Mouse (Mus musculus) lung, embryonic 16.5 days (tissue): ENCODE measurements around the gene Efcab11. TPM values are rescaled to one million over a fixed set of nuclear protein-coding genes. Genes with fewer than 3 reads are reported as not detected.

ENCODE experiments used
- ATAC-seq: fragments of 200-750 bp; cut with Nextera tagmentation; 2 replicates; pipeline ENCODE4 v1.8.0; 2017; ENCODE audit warnings: low read depth, mild to moderate bottlenecking, moderate library complexity
- H3K27ac ChIP-seq: fragments of 300-500 bp; sonication (generic); 2 replicates; pipeline ENCODE4 v1.5.1; 2014; ENCODE audit warnings: mild to moderate bottlenecking, control low read depth, low read length
- H3K27me3 ChIP-seq: fragments of 300-500 bp; sonication (generic); 2 replicates; pipeline ENCODE4 v1.6.1; 2014; ENCODE audit warnings: low read depth, low read length, mixed read lengths; ENCODE audit not compliant: control insufficient read depth, insufficient read depth
- H3K36me3 ChIP-seq: fragments of 300-500 bp; sonication (generic); 2 replicates; pipeline ENCODE4 v1.6.1; 2014; ENCODE audit warnings: low read length; ENCODE audit not compliant: control insufficient read depth, insufficient read depth
- H3K4me1 ChIP-seq: fragments of 300-500 bp; sonication (generic); replicated peaks from 2 replicates; pipeline ENCODE4 v1.6.1; 2014; ENCODE audit warnings: low read length, mixed read lengths; ENCODE audit not compliant: control insufficient read depth, insufficient read depth
- H3K4me2 ChIP-seq: fragments of 300-500 bp; sonication (generic); 2 replicates; pipeline ENCODE4 v1.6.1; 2014; ENCODE audit warnings: low read depth, low read length, control low read depth
- H3K4me3 ChIP-seq: fragments of 300-500 bp; sonication (generic); 2 replicates; pipeline ENCODE4 v1.5.1; 2014; ENCODE audit warnings: mild to moderate bottlenecking, low read length, control low read depth
- H3K9ac ChIP-seq: fragments of 300-500 bp; sonication (generic); 2 replicates; pipeline ENCODE4 v1.6.1; 2014; ENCODE audit warnings: low read length, control low read depth
- H3K9me3 ChIP-seq: fragments of 300-500 bp; sonication (generic); 2 replicates; pipeline ENCODE4 v1.6.1; 2016; ENCODE audit warnings: low read length; ENCODE audit not compliant: control insufficient read depth
- WGBS: fragments of 180-500 bp; shearing (Covaris S2); extraction: QIAGEN DNeasy Blood & Tissue Kit; methylation state at CpG from one replicate; pipeline ENCODE4 v1.1.7; 2014; 5-methylcytosine and 5-hydroxymethylcytosine counted together
- polyA plus RNA-seq: library from polyadenylated mRNA; unstranded; fragments of >200 nt; fragmentation: Nextera tagmentation; extraction: Ambion mirVana; gene quantifications from 2 replicates; pipeline ENCODE4 v1.2.1, GENCODE M21; 2015

Gene Efcab11
- polyA plus RNA-seq, 1 experiment from 2014 or later, result 19.4 TPM

DNA sequence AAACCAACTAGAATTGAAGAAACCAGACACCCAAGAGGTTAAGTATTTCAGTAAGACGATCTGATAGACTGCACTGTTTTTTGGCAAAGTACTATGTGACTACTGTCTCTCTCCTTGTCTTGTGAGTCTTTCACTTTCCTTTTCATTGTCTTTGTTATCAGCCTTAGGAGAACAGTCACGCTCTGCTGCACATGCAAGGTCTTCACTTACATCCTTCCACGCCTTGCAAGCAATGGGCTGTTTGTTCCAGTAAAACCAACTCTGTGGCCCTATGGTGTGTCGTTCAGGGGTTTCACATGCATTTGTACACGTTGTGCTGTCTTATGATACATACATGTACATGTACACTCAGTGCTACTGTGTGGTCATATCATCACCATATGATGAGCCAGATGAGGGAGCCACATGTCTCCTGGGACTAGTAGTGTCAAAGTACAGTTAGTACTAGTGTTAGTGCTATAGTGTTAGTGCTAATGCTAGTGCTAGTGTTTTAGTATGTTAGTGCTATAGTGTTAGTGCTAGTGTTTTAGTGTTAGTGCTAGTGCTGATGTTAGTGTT, 110.5 kb downstream of the Efcab11 start:
- Histone ChIP-seq H3K27ac (no peak overlapping the region), H3K9me3 (no peaks in the 10 kb centered on the region), H3K4me1 (no peaks in the 10 kb centered on the region; the same call in 1 of the 2 replicates), H3K4me3 (no peak overlapping the region), H3K36me3 (no peaks in the 10 kb centered on the region), H3K4me2 (no peak overlapping the region), H3K27me3 (no peaks in the 10 kb centered on the region), H3K9ac (no peak overlapping the region)
- 84% methylated on average over 5 of the region's 5 CpGs for WGBS
- no peak for ATAC-seq

GRCm38 (mm10) chr12:99771018-99771417, 113.2 kb downstream of the Efcab11 start:
- H3K27ac ChIP-seq, result no peak overlapping the region
- H3K4me1 ChIP-seq, result no peaks in the 10 kb centered on the region
- no peak overlapping the region for H3K9ac ChIP-seq
- no peaks in the 10 kb centered on the region for H3K9me3 ChIP-seq
- H3K4me2 ChIP-seq, result no peak overlapping the region
- H3K27me3 ChIP-seq, result no peaks in the 10 kb centered on the region
- H3K4me3 ChIP-seq, result no peak overlapping the region
- no peak for ATAC-seq
- H3K36me3 ChIP-seq, result no peaks in the 10 kb centered on the region
- WGBS, result 64% methylated on average over 7 of the region's 7 CpGs

DNA sequence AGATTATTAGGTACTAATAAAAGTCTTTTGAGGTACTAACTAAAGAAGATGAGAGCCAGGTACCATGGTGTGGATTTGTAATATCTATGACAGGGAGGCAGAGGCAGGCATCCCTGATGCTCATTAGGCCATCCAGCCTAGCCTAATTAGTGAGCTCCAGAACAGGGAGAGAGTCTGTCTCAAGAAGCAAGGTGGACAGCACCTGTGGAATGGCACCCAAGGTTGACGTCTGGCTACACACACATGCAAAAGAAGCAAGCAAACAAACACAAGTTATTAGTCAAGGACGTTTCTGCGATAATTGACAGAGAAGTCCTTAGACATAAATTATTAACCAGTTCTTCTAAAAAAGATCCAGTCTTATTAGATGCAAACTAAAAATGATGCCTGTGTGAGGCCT, 114.6 kb downstream of the Efcab11 start:
- H3K4me1 ChIP-seq, result no peaks in the 10 kb centered on the region
- no peak overlapping the region for H3K9ac ChIP-seq
- H3K36me3 ChIP-seq, result no peaks in the 10 kb centered on the region
- no peak for ATAC-seq
- H3K4me2 ChIP-seq, result no peak overlapping the region
- H3K27ac ChIP-seq, result no peak overlapping the region
- no peak overlapping the region for H3K4me3 ChIP-seq
- H3K27me3 ChIP-seq, result no peaks in the 10 kb centered on the region
- WGBS, result 84% methylated on average over 3 of the region's 3 CpGs
- H3K9me3 ChIP-seq, result no peaks in the 10 kb centered on the region

GRCm38 (mm10) chr12:99767691-99768090, 116.5 kb downstream of the Efcab11 start:
- no peak overlapping the region for H3K4me3 ChIP-seq
- no peaks in the 10 kb centered on the region for H3K36me3 ChIP-seq
- H3K27me3 ChIP-seq, result no peaks in the 10 kb centered on the region
- H3K27ac ChIP-seq, result no peak overlapping the region
- H3K9ac ChIP-seq, result no peak overlapping the region
- no peak for ATAC-seq
- H3K4me1 ChIP-seq, result no peaks in the 10 kb centered on the region
- H3K9me3 ChIP-seq, result no peaks in the 10 kb centered on the region
- 86% methylated on average over 11 of the region's 11 CpGs for WGBS
- no peak overlapping the region for H3K4me2 ChIP-seq

DNA sequence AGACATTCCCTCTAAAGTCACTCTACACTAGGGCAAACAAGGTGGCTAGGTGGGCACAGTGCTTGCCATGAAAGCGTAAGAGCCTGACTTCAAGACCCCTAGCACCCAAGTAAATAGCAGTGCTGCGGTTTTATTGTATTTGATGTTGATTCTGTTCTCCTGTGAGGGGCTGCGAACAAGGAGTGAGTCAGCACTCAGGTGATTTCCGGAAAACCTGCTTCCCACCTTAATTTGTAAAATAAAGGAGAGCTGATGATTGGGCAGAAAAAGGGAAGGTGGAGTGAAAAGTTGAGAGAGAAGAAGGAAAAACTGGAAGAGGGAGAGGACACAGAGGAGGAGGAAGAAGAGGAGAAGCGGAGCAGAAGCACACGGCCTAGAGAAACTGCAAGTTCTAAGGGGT, 118.3 kb downstream of the Efcab11 start:
- WGBS, result 69% methylated on average over 6 of the region's 6 CpGs

DNA sequence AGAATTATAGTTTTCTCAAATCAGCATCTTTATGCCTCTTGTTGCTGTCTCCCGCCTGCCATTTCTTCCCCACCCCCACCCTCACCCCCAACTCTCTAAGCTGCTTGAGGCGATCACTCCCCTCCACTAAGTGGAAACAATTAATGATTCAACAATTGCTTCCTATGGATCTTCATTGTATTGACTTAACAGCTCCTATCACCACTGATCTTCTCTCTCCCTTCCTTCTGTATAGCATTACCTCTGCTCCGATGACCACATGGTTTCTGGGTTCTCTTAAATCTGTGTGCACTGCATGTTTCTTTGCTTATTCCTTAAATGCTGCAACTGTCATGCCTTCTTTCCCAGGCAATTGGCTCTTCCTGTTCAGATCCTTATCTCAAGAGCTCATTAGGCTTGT, 120.2 kb downstream of the Efcab11 start:
- H3K4me1 ChIP-seq, result no peaks in the 10 kb centered on the region
- H3K4me2 ChIP-seq, result no peak overlapping the region
- H3K4me3 ChIP-seq, result no peak overlapping the region
- 87% methylated on average over 3 of the region's 3 CpGs for WGBS
- no peak for ATAC-seq
- no peaks in the 10 kb centered on the region for H3K9me3 ChIP-seq
- H3K9ac ChIP-seq, result no peak overlapping the region
- H3K36me3 ChIP-seq, result no peaks in the 10 kb centered on the region
- no peak overlapping the region for H3K27ac ChIP-seq
- H3K27me3 ChIP-seq, result no peaks in the 10 kb centered on the region

More for the DNA sequence above, 118.3 kb downstream of the Efcab11 start:
- H3K4me2 ChIP-seq, result no peak overlapping the region
- H3K9me3 ChIP-seq, result no peaks in the 10 kb centered on the region
- H3K4me1 ChIP-seq, result no peaks in the 10 kb centered on the region
- no peaks in the 10 kb centered on the region for H3K36me3 ChIP-seq
- no peak for ATAC-seq
- no peak overlapping the region for H3K4me3 ChIP-seq
- H3K27me3 ChIP-seq, result no peaks in the 10 kb centered on the region
- H3K9ac ChIP-seq, result no peak overlapping the region
- no peak overlapping the region for H3K27ac ChIP-seq

GRCm38 (mm10) chr12:99757754-99758526, 126.3 kb downstream of the Efcab11 start:
- no peak overlapping the region for H3K27ac ChIP-seq
- H3K9me3 ChIP-seq, result no peaks in the 10 kb centered on the region
- no peak overlapping the region for H3K9ac ChIP-seq
- no peaks in the 10 kb centered on the region for H3K36me3 ChIP-seq
- peak; percentile 78 for ATAC-seq
- 51% methylated on average over 15 of the region's 15 CpGs for whole genome bisulfite sequencing
- peak overlapping the region; percentile 26; the same call in 1 of the 2 replicates for H3K4me2 ChIP-seq
- H3K27me3 ChIP-seq, result no peaks in the 10 kb centered on the region
- no peak overlapping the region for H3K4me3 ChIP-seq
- peaks cover 5% of the 10 kb centered on the region; the same call in 1 of the 2 replicates for H3K4me1 ChIP-seq

DNA sequence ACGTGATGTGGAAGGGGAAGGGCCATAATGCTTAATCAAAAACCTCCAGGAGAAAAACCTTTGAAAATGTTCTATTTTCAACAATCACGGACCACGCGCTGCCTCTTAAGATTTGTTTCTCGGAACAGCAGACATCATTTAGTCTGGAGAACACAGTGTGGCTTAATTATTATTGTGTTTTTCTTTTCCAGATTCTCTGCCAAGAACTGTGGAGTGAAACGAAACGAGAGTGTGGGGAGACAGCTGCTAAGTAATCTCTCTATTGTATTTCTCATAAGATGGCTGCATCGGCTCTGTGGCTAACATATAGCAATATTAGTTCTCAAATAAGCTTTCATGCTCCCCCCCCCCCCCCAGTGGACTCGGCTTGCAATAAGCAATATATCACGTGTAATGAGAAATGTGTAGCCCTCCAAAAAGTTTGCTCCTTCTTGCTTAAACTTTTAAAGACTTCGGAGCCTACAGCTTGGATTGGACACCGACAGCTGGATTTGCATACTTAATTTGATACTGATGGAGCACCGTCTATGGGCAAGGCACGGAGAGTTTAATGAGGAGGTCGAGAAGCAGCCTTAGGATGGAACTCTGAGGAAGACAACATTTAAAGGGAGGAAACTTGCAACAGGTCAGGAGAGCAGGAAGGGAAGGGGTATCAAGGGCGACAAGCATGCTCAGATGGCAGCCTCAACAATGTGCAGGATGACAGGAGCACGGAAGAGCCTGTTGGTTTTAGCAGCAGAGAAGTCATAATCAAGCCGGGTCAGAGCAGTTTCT, 127.1 kb downstream of the Efcab11 start:
- Histone ChIP-seq H3K4me1 (peaks cover 5% of the 10 kb centered on the region; the same call in 1 of the 2 replicates), H3K4me2 (peak overlapping the region; percentile 26), H3K27ac (no peak overlapping the region), H3K9ac (no peak overlapping the region), H3K27me3 (no peaks in the 10 kb centered on the region), H3K9me3 (no peaks in the 10 kb centered on the region), H3K4me3 (no peak overlapping the region), H3K36me3 (no peaks in the 10 kb centered on the region)
- 0 out of 2 replicates have a peak, but pooled peaks have one; percentile 54 for ATAC-seq
- WGBS, result 47% methylated on average over 18 of the region's 18 CpGs

DNA sequence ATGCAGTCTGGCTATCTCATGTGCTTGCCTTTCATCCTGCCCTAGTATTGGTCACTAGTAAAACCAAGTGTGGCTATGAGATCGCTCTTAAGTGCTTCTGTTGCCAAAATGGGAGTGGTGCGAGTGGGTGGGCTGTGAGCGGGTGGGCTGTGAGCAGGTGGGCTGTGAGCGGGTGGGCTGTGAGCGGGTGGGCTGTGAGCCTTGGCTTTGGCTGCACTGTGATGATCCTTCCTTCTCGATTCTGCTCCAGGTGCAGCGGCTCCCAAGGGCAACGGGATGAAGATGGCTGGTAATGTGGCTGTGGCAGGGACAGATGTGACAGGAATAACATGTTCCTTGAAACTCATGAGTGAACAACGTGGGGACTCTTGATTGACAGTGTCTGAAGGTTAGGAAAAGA, 128.0 kb downstream of the Efcab11 start:
- no peak for ATAC-seq
- Histone ChIP-seq H3K4me3 (no peak overlapping the region), H3K36me3 (no peaks in the 10 kb centered on the region), H3K27ac (no peak overlapping the region), H3K4me1 (peaks cover 5% of the 10 kb centered on the region; the same call in 1 of the 2 replicates), H3K27me3 (no peaks in the 10 kb centered on the region), H3K9ac (no peak overlapping the region), H3K4me2 (no peak overlapping the region), H3K9me3 (no peaks in the 10 kb centered on the region)
- WGBS, result 90% methylated on average over 9 of the region's 9 CpGs
